Mouse (Mus musculus): ENCODE measurements around the gene Slc44a3. TPM values are rescaled to one million over a fixed set of nuclear protein-coding genes. Genes with fewer than 3 reads are reported as not detected.

Slc44a3 gene
- total RNA-seq, 1 experiment: 2.3 TPM

DNA sequence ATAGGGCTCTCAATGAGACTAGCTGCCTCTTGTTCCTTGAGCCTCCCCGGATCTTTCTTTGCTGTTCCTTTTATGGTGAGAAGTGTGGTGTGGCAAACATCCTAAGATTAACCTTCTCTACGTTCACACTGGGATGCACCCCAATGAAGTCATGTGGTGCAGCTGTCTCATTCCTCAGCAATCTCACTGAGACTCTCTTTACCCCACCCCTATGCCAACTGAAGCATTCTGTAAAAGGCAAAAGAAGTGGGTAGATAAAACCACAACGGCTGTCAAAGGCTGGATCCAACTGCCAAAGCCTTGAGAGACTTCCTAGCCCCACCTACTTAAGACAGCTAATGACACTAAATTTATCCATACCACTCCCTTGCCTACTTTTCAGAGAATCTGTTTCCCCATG is 57.5 kb downstream of the Slc44a3 start:
- peaks cover under 1 to 9% of the 10 kb centered on the region in 2 experiments; a peak in 1 of 4 replicates for H3K4me1 ChIP-seq (ENCODE audit: control insufficient read depth in 2 of 2, insufficient read depth in 2 of 2, low read length in 2 of 2, poor library complexity in 1 of 2)
- in situ Hi-C loops (cut with MboI; ENCODE audit: low sequenced_read_pairs in 2 of 2, unreplicated experiment in 2 of 2): no loop called here
- no peak for DNase-seq (ENCODE audit: low read depth, low spot score)
- TF ChIP-seq CHD2 (IDR thresholded peaks at IDR 0.05; ENCODE audit: low read depth, low read length): no peak
- H3K4me3 ChIP-seq (ENCODE audit: insufficient read depth in 1 of 2, low read depth in 1 of 2, low read length in 2 of 2, poor library complexity in 1 of 2, severe bottlenecking in 1 of 2): no peak overlapping the region
- H3K36me3 ChIP-seq (ENCODE audit: control insufficient read depth, insufficient read depth, low read length, poor library complexity, severe bottlenecking): no peaks in the 10 kb centered on the region
- H3K27ac ChIP-seq (ENCODE audit: insufficient read depth, low read depth, low read length, poor library complexity, severe bottlenecking): no peak overlapping the region
- no peaks in the 10 kb centered on the region for H3K9me3 ChIP-seq (ENCODE audit: control insufficient read depth, insufficient read depth, low read depth, low read length)
- no peak overlapping the region for H3K9ac ChIP-seq (ENCODE audit: insufficient read depth, low read depth, low read length, poor library complexity, severe bottlenecking)

- 0 out of 2 replicates have a peak overlapping the region, but pooled peaks have one; percentile 5 for H3K9ac ChIP-seq (ENCODE audit: insufficient read depth, low read depth, low read length, poor library complexity, severe bottlenecking)
- peaks cover 5 to 10% of the 10 kb centered on the region in 2 experiments; a peak in 2 of 4 replicates for H3K4me1 ChIP-seq (ENCODE audit: control insufficient read depth in 2 of 2, insufficient read depth in 2 of 2, low read length in 2 of 2, poor library complexity in 1 of 2)
- H3K4me3 ChIP-seq (ENCODE audit: insufficient read depth in 1 of 2, low read depth in 1 of 2, low read length in 2 of 2, poor library complexity in 1 of 2, severe bottlenecking in 1 of 2): 0 out of 4 replicates have a peak overlapping the region, but pooled peaks of 1 of the 2 experiments have one; percentile 13
- TF ChIP-seq CHD2 (IDR thresholded peaks at IDR 0.05; ENCODE audit: low read depth, low read length): no peak
- no peak for TF ChIP-seq HCFC1 (IDR thresholded peaks at IDR 0.05; ENCODE audit: borderline replicate concordance, insufficient read depth, low read length)
- TF ChIP-seq MAFK (IDR thresholded peaks at IDR 0.05; ENCODE audit: insufficient read depth, low read depth, low read length): no peak
- TF ChIP-seq ZC3H11A (IDR thresholded peaks at IDR 0.05; ENCODE audit: borderline replicate concordance, low read depth, low read length): no peak
- no peak for TF ChIP-seq ZNF384 (IDR thresholded peaks at IDR 0.05; ENCODE audit: low read depth, low read length)
- H3K9me3 ChIP-seq (ENCODE audit: control insufficient read depth, insufficient read depth, low read depth, low read length): no peaks in the 10 kb centered on the region
- no peaks in the 10 kb centered on the region for H3K36me3 ChIP-seq (ENCODE audit: control insufficient read depth, insufficient read depth, low read length, poor library complexity, severe bottlenecking)
- in situ Hi-C loops (cut with MboI; ENCODE audit: low sequenced_read_pairs in 2 of 2, unreplicated experiment in 2 of 2): no loop called here
- no peak overlapping the region for H3K27ac ChIP-seq (ENCODE audit: insufficient read depth, low read depth, low read length, poor library complexity, severe bottlenecking)
- no peak for DNase-seq (ENCODE audit: low read depth, low spot score)
Observed at GRCm38 (mm10) chr3:121471703-121472102, 60.5 kb downstream of the Slc44a3 start.

DNA sequence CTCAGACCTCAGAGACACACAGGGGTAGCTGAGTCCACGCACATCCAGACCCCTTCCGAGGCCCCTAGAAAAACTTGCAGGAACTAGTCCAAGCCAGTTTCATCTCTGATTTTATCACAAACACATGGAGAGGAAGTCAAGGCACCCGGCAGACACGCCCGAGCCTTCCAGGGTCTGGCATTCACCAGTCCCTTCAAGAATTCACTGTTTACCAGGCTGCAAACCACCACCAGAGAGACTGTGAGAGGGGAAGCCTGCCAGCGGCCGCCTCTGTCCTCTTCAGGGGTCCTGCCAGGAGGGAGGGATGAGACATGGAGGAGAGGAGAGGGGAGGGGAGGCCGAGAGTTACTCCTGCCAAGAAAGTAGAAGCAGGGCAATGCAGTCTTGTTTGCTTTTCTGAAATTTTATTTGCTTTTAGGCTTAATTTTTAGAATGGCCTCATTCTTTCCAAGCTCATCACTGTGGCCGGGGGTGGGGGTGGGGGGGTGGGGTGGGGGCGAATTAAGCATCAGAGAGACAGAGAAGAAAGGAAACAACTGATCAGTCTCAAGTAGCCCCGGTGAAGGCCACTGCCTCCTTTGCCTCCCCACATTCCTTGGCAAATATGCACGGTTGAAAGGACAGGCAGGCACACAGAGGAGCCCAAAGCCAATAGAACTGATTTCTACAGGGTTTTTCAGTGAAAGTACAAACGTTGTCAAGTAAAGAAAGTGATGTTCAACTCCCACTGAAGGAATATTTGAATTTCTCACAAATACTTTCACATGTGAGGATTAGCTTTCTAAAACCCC is 62.8 kb downstream of the Slc44a3 start:
- Histone ChIP-seq H3K4me1 (ENCODE audit: control insufficient read depth in 2 of 2, insufficient read depth in 2 of 2, low read length in 2 of 2, poor library complexity in 1 of 2) (peaks cover 5 to 16% of the 10 kb centered on the region in 2 experiments; a peak in 2 of 4 replicates), H3K9ac (ENCODE audit: insufficient read depth, low read depth, low read length, poor library complexity, severe bottlenecking) (0 out of 2 replicates have a peak overlapping the region, but pooled peaks have one; percentile 26), H3K27ac (ENCODE audit: insufficient read depth, low read depth, low read length, poor library complexity, severe bottlenecking) (peak overlapping the region; percentile 44), H3K9me3 (ENCODE audit: control insufficient read depth, insufficient read depth, low read depth, low read length) (no peaks in the 10 kb centered on the region), H3K4me3 (ENCODE audit: insufficient read depth in 1 of 2, low read depth in 1 of 2, low read length in 2 of 2, poor library complexity in 1 of 2, severe bottlenecking in 1 of 2) (peak overlapping the region; percentile 20 to 31; a peak in 3 of 4 replicates), H3K36me3 (ENCODE audit: control insufficient read depth, insufficient read depth, low read length, poor library complexity, severe bottlenecking) (no peaks in the 10 kb centered on the region)
- no peak for TF ChIP-seq ZNF384 (IDR thresholded peaks at IDR 0.05; ENCODE audit: low read depth, low read length)
- no peak for TF ChIP-seq ZC3H11A (IDR thresholded peaks at IDR 0.05; ENCODE audit: borderline replicate concordance, low read depth, low read length)
- TF ChIP-seq HCFC1 (IDR thresholded peaks at IDR 0.05; ENCODE audit: borderline replicate concordance, insufficient read depth, low read length): no peak
- TF ChIP-seq MAFK (IDR thresholded peaks at IDR 0.05; ENCODE audit: insufficient read depth, low read depth, low read length): no peak
- TF ChIP-seq CHD2 (IDR thresholded peaks at IDR 0.05; ENCODE audit: low read depth, low read length): no peak
- in situ Hi-C loops (cut with MboI; ENCODE audit: low sequenced_read_pairs in 2 of 2, unreplicated experiment in 2 of 2): no loop called here
- no peak for DNase-seq (ENCODE audit: low read depth, low spot score)

- no peak for DNase-seq (ENCODE audit: low read depth, low spot score)
- no peak overlapping the region for H3K27ac ChIP-seq (ENCODE audit: insufficient read depth, low read depth, low read length, poor library complexity, severe bottlenecking)
- no peaks in the 10 kb centered on the region for H3K36me3 ChIP-seq (ENCODE audit: control insufficient read depth, insufficient read depth, low read length, poor library complexity, severe bottlenecking)
- no peaks in the 10 kb centered on the region for H3K9me3 ChIP-seq (ENCODE audit: control insufficient read depth, insufficient read depth, low read depth, low read length)
- H3K4me1 ChIP-seq (ENCODE audit: control insufficient read depth in 2 of 2, insufficient read depth in 2 of 2, low read length in 2 of 2, poor library complexity in 1 of 2): peaks cover 5 to 16% of the 10 kb centered on the region in 2 experiments; a peak in 2 of 4 replicates
- TF ChIP-seq ZC3H11A (IDR thresholded peaks at IDR 0.05; ENCODE audit: borderline replicate concordance, low read depth, low read length) (no peak), CHD2 (IDR thresholded peaks at IDR 0.05; ENCODE audit: low read depth, low read length) (no peak), HCFC1 (IDR thresholded peaks at IDR 0.05; ENCODE audit: borderline replicate concordance, insufficient read depth, low read length) (no peak), MAFK (IDR thresholded peaks at IDR 0.05; ENCODE audit: insufficient read depth, low read depth, low read length) (no peak), ZNF384 (IDR thresholded peaks at IDR 0.05; ENCODE audit: low read depth, low read length) (no peak)
- no peak overlapping the region for H3K9ac ChIP-seq (ENCODE audit: insufficient read depth, low read depth, low read length, poor library complexity, severe bottlenecking)
- in situ Hi-C loops (cut with MboI; ENCODE audit: low sequenced_read_pairs in 2 of 2, unreplicated experiment in 2 of 2): no loop called here
- H3K4me3 ChIP-seq (ENCODE audit: insufficient read depth in 1 of 2, low read depth in 1 of 2, low read length in 2 of 2, poor library complexity in 1 of 2, severe bottlenecking in 1 of 2): peak overlapping the region in 1 of 2 experiments; percentile 18; a peak in 1 of 4 replicates
Observed at GRCm38 (mm10) chr3:121468136-121468535, 64.1 kb downstream of the Slc44a3 start.
